Mouse (Mus musculus) liver, postnatal 0 days (tissue): ENCODE data around the gene Eri3. TPM values are rescaled to one million over a fixed set of nuclear protein-coding genes. Genes with fewer than 3 reads are reported as not detected.

ENCODE experiments used
- ATAC-seq: fragments of 200-750 bp; cut with Nextera tagmentation; 2 replicates; pipeline ENCODE4 v1.8.0; 2017; ENCODE audit warnings: mild to moderate bottlenecking, moderate library complexity
- DNase-seq: peaks from one replicate; pipeline ENCODE4 v3.0.0-alpha.2; 2016
- H3K27ac ChIP-seq: fragments of 300-500 bp; sonication (generic); 2 replicates; pipeline ENCODE4 v1.5.1; 2014; ENCODE audit warnings: antibody characterized with exemption, moderate library complexity, mild to moderate bottlenecking, low read depth
- H3K27me3 ChIP-seq: fragments of 300-500 bp; sonication (generic); 2 replicates; pipeline ENCODE4 v1.6.1; 2014; ENCODE audit warnings: low read length, control low read depth, mixed read lengths; ENCODE audit not compliant: insufficient read depth
- H3K36me3 ChIP-seq: fragments of 300-500 bp; sonication (generic); replicated peaks from 2 replicates; pipeline ENCODE4 v1.6.1; 2014; ENCODE audit warnings: mild to moderate bottlenecking, control low read depth, low read length, moderate library complexity, mixed read lengths; ENCODE audit not compliant: insufficient read depth
- H3K4me1 ChIP-seq: fragments of 300-500 bp; sonication (generic); 2 replicates; pipeline ENCODE4 v1.6.1; 2014; ENCODE audit warnings: antibody characterized with exemption, mild to moderate bottlenecking, control low read depth; ENCODE audit not compliant: insufficient read depth
- H3K4me2 ChIP-seq: fragments of 300-500 bp; sonication (generic); 2 replicates; pipeline ENCODE4 v1.6.1; 2014; ENCODE audit warnings: low read depth, mild to moderate bottlenecking, low read length, moderate library complexity, mixed read lengths
- H3K4me3 ChIP-seq: fragments of 300-500 bp; sonication (generic); 2 replicates; pipeline ENCODE4 v1.5.1; 2014; ENCODE audit warnings: low read depth, low read length
- H3K9ac ChIP-seq: fragments of 300-500 bp; sonication (generic); replicated peaks from 2 replicates; pipeline ENCODE4 v1.6.1; 2014; ENCODE audit warnings: mild to moderate bottlenecking, moderate library complexity
- H3K9me3 ChIP-seq: fragments of 300-500 bp; sonication (generic); 2 replicates; pipeline ENCODE4 v1.6.1; 2016; ENCODE audit warnings: mild to moderate bottlenecking, control low read depth, low read length, mixed read lengths
- CTCF ChIP-seq: sonication (generic); IDR thresholded peaks from 2 replicates; pipeline ENCODE4 v1.5.1; 2016; ENCODE audit warnings: antibody characterized with exemption, low read depth
- EP300 ChIP-seq: IDR thresholded peaks from 2 replicates; pipeline ENCODE4 v1.6.1; 2016; ENCODE audit warnings: antibody characterized with exemption, low read depth, mild to moderate bottlenecking
- WGBS: fragments of 180-500 bp; shearing (Covaris S2); extraction: QIAGEN DNeasy Blood & Tissue Kit; methylation state at CpG from one replicate; pipeline ENCODE4 v1.1.7; 2014; ENCODE audit not compliant: insufficient replicate concordance; 5-methylcytosine and 5-hydroxymethylcytosine counted together
- microRNA-seq: library from miRNA; unstranded; fragments of <30 nt; microRNA quantifications from one replicate; pipeline ENCODE4, GENCODE M21; 2016
- polyA plus RNA-seq: library from polyadenylated mRNA; unstranded; fragments of >200 nt; fragmentation: Nextera tagmentation; extraction: Ambion mirVana; gene quantifications from 2 replicates; pipeline ENCODE4 v1.2.1, GENCODE M21; 2015

Eri3 gene
- polyA plus RNA-seq, 1 experiment from 2014 or later, result 27.8 TPM

DNA sequence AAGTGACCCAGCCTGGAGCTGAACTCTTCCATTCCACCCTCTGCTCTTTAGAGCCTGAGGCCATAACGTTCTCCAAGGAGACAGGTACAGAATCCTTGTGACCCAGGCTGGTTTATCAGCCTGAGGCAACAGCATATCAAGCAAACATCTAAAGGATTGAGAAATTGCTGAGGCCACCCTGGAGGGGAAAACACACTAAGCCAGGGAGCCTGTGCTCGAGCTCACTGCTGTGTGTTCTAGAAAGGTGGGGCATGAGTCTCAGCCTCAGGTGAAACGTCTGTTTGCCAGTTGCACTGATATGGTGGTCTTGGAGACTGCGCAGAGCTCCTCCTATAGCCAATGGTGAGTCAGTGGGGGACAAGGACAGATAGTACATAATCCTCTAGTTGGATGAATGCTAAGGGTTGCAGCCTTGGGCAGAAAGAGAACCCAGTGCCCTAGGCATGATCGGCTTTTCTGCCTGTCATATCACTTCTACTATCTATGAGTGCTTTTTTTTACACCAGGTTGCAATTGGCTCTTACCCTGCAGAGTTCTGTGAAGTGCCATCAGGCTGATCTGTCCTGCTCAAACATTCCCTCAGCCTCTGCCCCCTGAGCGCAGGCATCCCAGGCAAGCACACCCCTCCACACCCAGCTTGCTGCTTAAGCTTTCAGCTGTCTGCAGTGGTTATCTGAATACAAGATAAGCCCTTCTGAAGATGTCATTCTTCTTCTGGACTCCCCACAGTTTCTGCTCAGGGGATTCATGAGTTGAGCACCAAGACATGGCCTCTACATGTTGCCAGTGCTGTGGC lies 163.3 kb downstream of the Eri3 start:
- H3K4me2 ChIP-seq, result no peak overlapping the region
- H3K4me1 ChIP-seq, result no peaks in the 10 kb centered on the region
- 57% methylated on average over 6 of the region's 6 CpGs for WGBS
- TF ChIP-seq EP300 (no peak), CTCF (no peak)
- no peaks in the 10 kb centered on the region for H3K9me3 ChIP-seq
- DNase-seq, result no peak
- no peak overlapping the region for H3K9ac ChIP-seq
- no peaks in the 10 kb centered on the region for H3K27me3 ChIP-seq
- H3K36me3 ChIP-seq, result no peaks in the 10 kb centered on the region
- H3K4me3 ChIP-seq, result no peak overlapping the region
- no peak overlapping the region for H3K27ac ChIP-seq
- ATAC-seq, result no peak

Small RNA genes within 50 kb of the gene (microRNA-seq; reads per million reads assigned to microRNA genes)
- not detected for gene Gm25559

Other genes starting within 250 kb of the Eri3 start
- 17.3 and 18.7 TPM in 2 replicates for gene Rnf220, start 53.3 kb upstream of the Eri3 start, polyA plus RNA-seq
- 14.6 TPM in 2 replicates for gene Dmap1, start 131.9 kb downstream of the Eri3 start, polyA plus RNA-seq
- gene Gm12845, start 174.0 kb downstream of the Eri3 start, polyA plus RNA-seq, result not detected in 2 replicates
- gene Klf17, start 215.3 kb downstream of the Eri3 start, polyA plus RNA-seq, result not detected in 2 replicates